Mouse (Mus musculus): ENCODE results near the gene Psme4. TPM values are rescaled to one million over a fixed set of nuclear protein-coding genes. Genes with fewer than 3 reads are reported as not detected.

Gene Psme4
- polyA plus RNA-seq (2014; fragmentation: Nextera tagmentation; extraction: Ambion mirVana): 33.1 and 41.7 TPM in 2 replicates

GRCm38 (mm10) chr11:30771267-30771903 is at the start of gene Psme4:
Psme4 (plus strand) TSS chr11:30771726.
- Histone ChIP-seq H3K4me2 (ENCODE audit: low read depth, low read length, severe bottlenecking) (peak within 1 kb of the TSS; percentile 73), H3K36me3 (ENCODE audit: control insufficient read depth, insufficient read depth, low read length) (no peaks in the 10 kb centered on the region), H3K4me1 (replicated peaks; ENCODE audit: control insufficient read depth, insufficient read depth, low read length) (no peaks in the 10 kb centered on the region; the same call in 1 of the 2 replicates), H3K27me3 (ENCODE audit: control insufficient read depth, insufficient read depth, low read length) (no peaks in the 10 kb centered on the region), H3K9me3 (ENCODE audit: control insufficient read depth, low read length) (no peaks in the 10 kb centered on the region), H3K4me3 (ENCODE audit: low read depth, low read length) (peak within 1 kb of the TSS; percentile 96), H3K9ac (ENCODE audit: low read length) (peak within 1 kb of the TSS; percentile 96), H3K27ac (ENCODE audit: low read depth, low read length) (peak within 1 kb of the TSS; percentile 84)
- peak; percentile 97 for DNase-seq (ENCODE audit: low spot score)
- peak; percentile 97 for ATAC-seq (replicated peaks; ENCODE audit: low FRiP score)
- WGBS: 1% methylated on average over 42 of the region's 43 CpGs

- no peak for ATAC-seq (replicated peaks; ENCODE audit: low FRiP score)
- Histone ChIP-seq H3K36me3 (ENCODE audit: control insufficient read depth, insufficient read depth, low read length) (no peaks in the 10 kb centered on the region), H3K4me3 (ENCODE audit: low read depth, low read length) (no peak overlapping the region), H3K27me3 (ENCODE audit: control insufficient read depth, insufficient read depth, low read length) (no peaks in the 10 kb centered on the region), H3K9ac (ENCODE audit: low read length) (no peak overlapping the region), H3K4me2 (ENCODE audit: low read depth, low read length, severe bottlenecking) (no peak overlapping the region), H3K4me1 (replicated peaks; ENCODE audit: control insufficient read depth, insufficient read depth, low read length) (no peaks in the 10 kb centered on the region), H3K9me3 (ENCODE audit: control insufficient read depth, low read length) (no peaks in the 10 kb centered on the region), H3K27ac (ENCODE audit: low read depth, low read length) (no peak overlapping the region)
- WGBS: 64% methylated on average over 5 of the region's 5 CpGs
- no peak for DNase-seq (ENCODE audit: low spot score)
Observed at GRCm38 (mm10) chr11:30723438-30723837, 48.1 kb upstream of the Psme4 start.

- H3K36me3 ChIP-seq (ENCODE audit: control insufficient read depth, insufficient read depth, low read length): no peaks in the 10 kb centered on the region
- no peak for DNase-seq (ENCODE audit: low spot score)
- H3K27ac ChIP-seq (ENCODE audit: low read depth, low read length): no peak overlapping the region
- no peak overlapping the region for H3K4me2 ChIP-seq (ENCODE audit: low read depth, low read length, severe bottlenecking)
- H3K4me3 ChIP-seq (ENCODE audit: low read depth, low read length): no peak overlapping the region
- no peak for ATAC-seq (replicated peaks; ENCODE audit: low FRiP score)
- H3K9ac ChIP-seq (ENCODE audit: low read length): no peak overlapping the region
- H3K27me3 ChIP-seq (ENCODE audit: control insufficient read depth, insufficient read depth, low read length): no peaks in the 10 kb centered on the region
- no peaks in the 10 kb centered on the region for H3K9me3 ChIP-seq (ENCODE audit: control insufficient read depth, low read length)
- no peaks in the 10 kb centered on the region for H3K4me1 ChIP-seq (replicated peaks; ENCODE audit: control insufficient read depth, insufficient read depth, low read length)
Observed at GRCm38 (mm10) chr11:30730721-30731120, 40.8 kb upstream of the Psme4 start.

GRCm38 (mm10) chr11:30733376-30733775 is 38.1 kb upstream of the Psme4 start:
- Histone ChIP-seq H3K27me3 (ENCODE audit: control insufficient read depth, insufficient read depth, low read length) (no peaks in the 10 kb centered on the region), H3K9me3 (ENCODE audit: control insufficient read depth, low read length) (no peaks in the 10 kb centered on the region), H3K4me2 (ENCODE audit: low read depth, low read length, severe bottlenecking) (no peak overlapping the region), H3K36me3 (ENCODE audit: control insufficient read depth, insufficient read depth, low read length) (no peaks in the 10 kb centered on the region), H3K4me3 (ENCODE audit: low read depth, low read length) (no peak overlapping the region), H3K4me1 (replicated peaks; ENCODE audit: control insufficient read depth, insufficient read depth, low read length) (no peaks in the 10 kb centered on the region), H3K27ac (ENCODE audit: low read depth, low read length) (no peak overlapping the region), H3K9ac (ENCODE audit: low read length) (no peak overlapping the region)
- DNase-seq (ENCODE audit: low spot score) (no peak), ATAC-seq (replicated peaks; ENCODE audit: low FRiP score) (no peak)

GRCm38 (mm10) chr11:30743991-30744390 is 27.5 kb upstream of the Psme4 start:
- Histone ChIP-seq H3K4me3 (ENCODE audit: low read depth, low read length) (no peak overlapping the region), H3K4me1 (replicated peaks; ENCODE audit: control insufficient read depth, insufficient read depth, low read length) (no peaks in the 10 kb centered on the region), H3K9me3 (ENCODE audit: control insufficient read depth, low read length) (no peaks in the 10 kb centered on the region), H3K4me2 (ENCODE audit: low read depth, low read length, severe bottlenecking) (no peak overlapping the region), H3K9ac (ENCODE audit: low read length) (no peak overlapping the region), H3K27ac (ENCODE audit: low read depth, low read length) (no peak overlapping the region), H3K27me3 (ENCODE audit: control insufficient read depth, insufficient read depth, low read length) (no peaks in the 10 kb centered on the region), H3K36me3 (ENCODE audit: control insufficient read depth, insufficient read depth, low read length) (no peaks in the 10 kb centered on the region)
- ATAC-seq (replicated peaks; ENCODE audit: low FRiP score) (0 out of 2 replicates have a peak, but pooled peaks have one; percentile 30), DNase-seq (ENCODE audit: low spot score) (no peak)

GRCm38 (mm10) chr11:30748938-30749337 is 22.6 kb upstream of the Psme4 start:
- 83% methylated on average over 3 of the region's 3 CpGs for WGBS
- DNase-seq (ENCODE audit: low spot score): no peak
- Histone ChIP-seq H3K27ac (ENCODE audit: low read depth, low read length) (no peak overlapping the region), H3K4me1 (replicated peaks; ENCODE audit: control insufficient read depth, insufficient read depth, low read length) (peaks cover 2% of the 10 kb centered on the region; the same call in 1 of the 2 replicates), H3K4me2 (ENCODE audit: low read depth, low read length, severe bottlenecking) (no peak overlapping the region), H3K27me3 (ENCODE audit: control insufficient read depth, insufficient read depth, low read length) (no peaks in the 10 kb centered on the region), H3K36me3 (ENCODE audit: control insufficient read depth, insufficient read depth, low read length) (no peaks in the 10 kb centered on the region), H3K9ac (ENCODE audit: low read length) (no peak overlapping the region), H3K9me3 (ENCODE audit: control insufficient read depth, low read length) (no peaks in the 10 kb centered on the region), H3K4me3 (ENCODE audit: low read depth, low read length) (no peak overlapping the region)
- ATAC-seq (replicated peaks; ENCODE audit: low FRiP score): no peak

- Histone ChIP-seq H3K9me3 (ENCODE audit: control insufficient read depth, low read length) (no peaks in the 10 kb centered on the region), H3K27me3 (ENCODE audit: control insufficient read depth, insufficient read depth, low read length) (no peaks in the 10 kb centered on the region), H3K4me3 (ENCODE audit: low read depth, low read length) (no peak overlapping the region), H3K4me2 (ENCODE audit: low read depth, low read length, severe bottlenecking) (no peak overlapping the region), H3K4me1 (replicated peaks; ENCODE audit: control insufficient read depth, insufficient read depth, low read length) (peaks cover 2% of the 10 kb centered on the region; the same call in 1 of the 2 replicates), H3K27ac (ENCODE audit: low read depth, low read length) (no peak overlapping the region), H3K36me3 (ENCODE audit: control insufficient read depth, insufficient read depth, low read length) (no peaks in the 10 kb centered on the region), H3K9ac (ENCODE audit: low read length) (no peak overlapping the region)
- ATAC-seq (replicated peaks; ENCODE audit: low FRiP score): peak; percentile 39; the same call in 1 of the 2 replicates
- WGBS: 29% methylated on average over 3 of the region's 3 CpGs
- no peak for DNase-seq (ENCODE audit: low spot score)
Observed at GRCm38 (mm10) chr11:30749587-30749986, 21.9 kb upstream of the Psme4 start.

GRCm38 (mm10) chr11:30750039-30750823 is 21.3 kb upstream of the Psme4 start:
- no peaks in the 10 kb centered on the region for H3K9me3 ChIP-seq (ENCODE audit: control insufficient read depth, low read length)
- no peak overlapping the region for H3K9ac ChIP-seq (ENCODE audit: low read length)
- H3K27me3 ChIP-seq (ENCODE audit: control insufficient read depth, insufficient read depth, low read length): no peaks in the 10 kb centered on the region
- DNase-seq (ENCODE audit: low spot score) (no peak), ATAC-seq (replicated peaks; ENCODE audit: low FRiP score) (peak; percentile 68)
- no peak overlapping the region for H3K4me3 ChIP-seq (ENCODE audit: low read depth, low read length)
- no peak overlapping the region for H3K4me2 ChIP-seq (ENCODE audit: low read depth, low read length, severe bottlenecking)
- peaks cover 2% of the 10 kb centered on the region; the same call in 1 of the 2 replicates for H3K4me1 ChIP-seq (replicated peaks; ENCODE audit: control insufficient read depth, insufficient read depth, low read length)
- no peaks in the 10 kb centered on the region for H3K36me3 ChIP-seq (ENCODE audit: control insufficient read depth, insufficient read depth, low read length)
- no peak overlapping the region for H3K27ac ChIP-seq (ENCODE audit: low read depth, low read length)
- WGBS: 24% methylated on average over 3 of the region's 3 CpGs
